Mouse (Mus musculus) neural tube, embryonic 10.5 days (tissue): Measurements from ENCODE around the gene Ptn.
"Not testable (repeated sequence)": the region's sequence is repeated elsewhere in the genome, so short reads cannot be mapped to it uniquely, and the experiment has no call there.

Source experiments
- DNase-seq: peaks from one replicate; pipeline ENCODE4 v3.0.0-alpha.2; 2017; ENCODE audit warnings: low spot score; ENCODE audit errors: extremely low spot score

Gene Ptn

DNA sequence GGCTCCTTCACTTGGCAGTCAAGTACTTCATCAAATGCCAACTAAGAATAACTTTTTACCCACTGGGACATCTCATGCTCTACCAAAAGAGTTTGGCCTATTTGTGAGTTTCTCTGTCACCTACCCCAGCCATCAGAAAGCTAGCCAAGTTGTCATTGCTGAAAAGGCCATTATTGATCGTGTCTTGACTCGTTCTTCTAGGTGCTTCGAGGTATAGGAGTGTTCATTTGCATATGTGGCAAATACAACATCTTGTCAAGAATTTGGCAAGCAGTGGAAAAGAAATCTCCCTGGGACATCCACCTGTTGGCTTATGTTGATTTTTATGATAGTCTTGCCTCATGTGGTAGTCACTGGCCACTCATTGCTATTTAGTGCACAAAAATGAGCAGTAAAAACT, 43.1 kb downstream of the Ptn start:
- no peak for DNase-seq

DNA sequence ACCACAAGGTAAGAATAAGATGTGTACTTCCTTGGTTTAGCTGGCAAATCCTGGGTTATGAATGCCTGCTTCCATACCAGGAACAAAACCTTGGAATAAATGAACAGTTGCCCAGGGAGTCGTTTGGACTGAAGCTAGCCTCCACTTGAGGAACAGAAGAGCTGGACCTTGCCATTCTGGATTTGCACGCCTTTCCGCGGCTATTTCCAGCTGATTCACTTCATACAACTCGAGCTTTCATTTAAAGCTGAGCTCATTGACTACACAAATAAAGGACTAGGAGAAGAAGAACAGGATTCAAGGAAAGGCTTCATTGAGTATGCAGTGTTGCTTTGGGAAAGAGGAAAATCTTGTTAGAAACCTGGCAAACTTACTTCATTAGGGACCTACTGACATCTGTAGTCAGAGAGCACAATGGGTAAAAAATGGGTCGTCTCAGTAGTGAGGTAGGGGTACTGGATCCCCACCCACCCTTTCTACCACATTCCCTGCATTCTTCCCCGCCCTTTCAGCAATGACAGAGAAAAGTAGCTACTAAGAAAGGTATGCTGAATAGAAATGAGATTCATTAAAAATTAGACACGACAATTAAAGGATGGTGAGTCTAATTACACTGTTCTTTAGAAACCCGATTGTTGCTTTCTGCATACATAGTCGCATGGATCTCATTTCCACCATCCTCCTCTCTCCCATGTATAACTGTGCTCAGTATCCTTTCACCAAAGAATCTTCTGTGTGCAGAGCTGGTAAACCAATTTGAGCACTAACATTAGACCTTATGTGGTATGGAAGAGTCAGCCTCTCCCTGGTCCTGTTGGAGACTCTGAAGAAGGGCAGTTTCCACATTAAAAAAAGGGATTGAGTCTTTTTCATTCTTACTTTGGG, 54.8 kb downstream of the Ptn start:
- DNase-seq: no peak

DNA sequence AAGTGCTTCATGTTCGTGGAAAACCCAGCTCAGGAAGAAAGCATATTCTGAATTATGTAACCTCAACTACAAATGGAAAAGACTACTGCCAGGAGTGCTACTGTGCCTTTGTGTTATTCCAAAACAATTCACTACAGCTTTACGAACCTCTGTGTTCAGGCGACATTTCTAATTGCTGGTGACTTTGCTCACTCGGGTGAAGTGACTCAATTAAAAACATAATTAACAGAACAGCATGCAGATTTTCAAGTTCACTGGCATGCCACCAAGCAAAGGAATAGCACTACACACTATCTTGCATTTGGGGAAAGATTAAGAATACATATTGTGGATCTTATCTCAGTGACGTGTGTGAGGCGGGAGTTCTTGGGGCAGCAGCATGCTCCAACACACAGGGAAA, 57.1 kb downstream of the Ptn start:
- no peak for DNase-seq

DNA sequence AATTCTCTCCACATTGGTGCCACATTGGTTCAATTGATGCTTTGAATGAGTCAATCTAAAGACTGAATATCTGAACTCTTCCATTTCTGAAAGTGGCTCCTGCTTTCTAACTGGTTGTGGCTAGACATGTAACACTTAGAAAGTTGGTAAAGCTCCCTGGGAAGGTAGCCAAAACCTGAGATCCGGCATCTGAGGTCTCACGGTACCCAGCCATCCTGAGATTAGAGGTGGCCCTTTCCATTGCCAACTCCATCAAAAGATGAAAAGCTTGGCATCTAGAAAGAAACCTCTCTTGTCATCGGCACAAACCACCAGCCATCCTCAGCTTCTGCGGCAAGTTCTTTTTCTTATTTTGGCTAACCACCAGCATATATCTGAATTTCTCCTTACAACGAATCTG, 70.2 kb downstream of the Ptn start:
- no peak for DNase-seq

DNA sequence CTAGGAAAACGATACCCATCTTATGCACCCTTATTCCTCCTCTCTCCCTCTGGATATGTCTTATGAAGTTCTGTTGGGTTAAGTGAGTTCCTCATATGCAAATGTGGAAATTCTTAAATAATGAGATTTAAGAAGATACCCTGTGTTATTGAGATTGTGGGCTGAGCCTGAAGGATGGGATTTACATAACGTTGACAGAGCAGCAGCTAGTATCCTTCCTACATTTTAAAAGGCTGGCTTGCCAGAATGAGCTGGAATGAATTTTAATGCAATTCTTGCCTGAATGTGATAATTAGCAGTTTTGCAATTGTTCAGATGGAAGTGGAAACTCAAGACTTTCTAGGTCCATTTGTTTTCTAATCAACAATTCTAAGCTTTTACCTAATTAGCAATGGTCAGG, 73.3 kb downstream of the Ptn start:
- DNase-seq: no peak

DNA sequence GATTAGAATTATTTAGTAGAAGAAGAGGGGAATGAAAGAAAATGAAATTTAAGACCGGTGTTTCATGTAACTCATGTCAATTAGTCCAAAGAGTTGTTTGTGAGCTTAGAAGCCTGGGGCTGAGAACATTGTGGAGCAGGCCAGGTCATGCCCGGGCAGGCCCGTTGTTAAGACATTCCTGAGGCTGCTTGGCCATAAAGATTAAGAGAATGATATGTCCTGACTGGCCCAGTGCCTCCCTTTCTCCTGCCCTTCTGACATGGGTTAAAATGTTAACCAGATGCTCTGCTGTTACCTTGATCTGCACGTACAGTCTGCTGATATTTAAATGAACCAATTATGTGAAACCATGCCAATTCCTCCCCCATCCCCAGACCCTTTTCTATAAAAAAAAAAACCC, 74.4 kb downstream of the Ptn start:
- not testable (repeated sequence) for DNase-seq

DNA sequence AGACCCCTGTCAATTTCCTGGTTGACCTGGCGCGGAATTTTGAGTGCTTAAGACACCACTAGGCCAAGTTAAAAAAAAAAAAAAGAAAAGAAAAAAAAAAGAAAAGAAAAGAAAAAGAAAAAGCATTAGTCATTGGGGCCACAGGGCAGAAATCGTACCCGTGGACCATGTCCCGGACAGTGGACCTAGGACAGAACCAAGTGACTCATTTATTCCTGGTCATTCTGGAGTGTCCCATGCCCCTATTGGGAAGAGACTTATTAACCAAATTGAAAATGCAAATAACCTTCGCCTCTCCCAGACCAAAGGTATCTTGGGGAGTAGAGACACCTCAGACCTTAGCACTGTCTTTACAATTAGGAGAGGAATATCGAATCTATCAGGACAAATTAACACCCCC, 80.2 kb downstream of the Ptn start:
- not testable (repeated sequence) for DNase-seq

DNA sequence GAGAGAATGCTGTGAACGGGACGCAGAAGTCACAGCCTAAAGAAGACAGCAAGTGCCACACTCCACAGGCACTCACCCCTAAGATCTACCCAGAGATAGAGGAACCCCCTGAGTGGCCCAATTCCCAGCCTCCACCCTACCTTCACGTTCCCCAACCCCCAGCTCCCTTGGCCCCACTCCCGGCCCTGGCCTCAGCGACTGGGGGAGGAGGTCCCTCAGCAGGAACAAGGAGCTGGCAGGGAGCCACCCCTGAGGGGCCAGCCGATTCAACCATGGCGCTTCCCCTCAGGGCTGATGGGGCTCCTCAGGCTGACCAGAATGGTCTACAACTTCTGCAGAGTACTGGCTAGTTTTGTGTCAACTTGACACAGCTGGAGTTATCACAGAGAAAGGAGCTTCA, 81.9 kb downstream of the Ptn start:
- DNase-seq: no peak

DNA sequence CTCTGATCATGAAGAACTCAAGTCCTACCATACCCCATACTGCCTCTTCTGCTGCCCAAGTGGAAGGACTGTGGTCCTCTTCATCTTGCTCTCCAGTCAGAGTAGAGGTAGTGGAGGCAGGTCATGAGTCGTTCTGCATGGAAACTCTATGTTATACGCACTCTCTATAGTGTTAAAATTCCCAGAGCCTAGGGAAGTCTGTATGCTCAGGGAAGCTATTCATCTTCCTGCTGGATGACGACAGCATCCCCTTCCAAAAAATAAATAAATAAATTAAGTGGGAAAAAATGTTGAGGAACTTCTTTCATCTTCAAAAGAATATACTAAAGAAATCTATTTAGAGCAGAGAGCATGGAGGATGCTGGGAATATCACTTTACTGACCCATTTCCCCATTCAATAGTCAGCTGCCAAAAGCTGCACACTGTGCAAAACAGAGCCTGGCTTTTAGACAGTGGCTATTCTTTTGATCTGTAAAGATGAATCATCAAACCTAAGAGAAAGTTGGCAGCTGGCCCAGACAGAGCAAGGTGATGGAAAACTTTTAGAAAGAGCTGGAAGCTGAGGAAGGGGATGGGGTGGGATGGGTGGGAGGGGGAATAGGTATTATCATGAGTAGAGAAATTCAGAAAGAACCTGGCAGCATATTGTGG, 84.4 kb downstream of the Ptn start:
- DNase-seq: no peak

DNA sequence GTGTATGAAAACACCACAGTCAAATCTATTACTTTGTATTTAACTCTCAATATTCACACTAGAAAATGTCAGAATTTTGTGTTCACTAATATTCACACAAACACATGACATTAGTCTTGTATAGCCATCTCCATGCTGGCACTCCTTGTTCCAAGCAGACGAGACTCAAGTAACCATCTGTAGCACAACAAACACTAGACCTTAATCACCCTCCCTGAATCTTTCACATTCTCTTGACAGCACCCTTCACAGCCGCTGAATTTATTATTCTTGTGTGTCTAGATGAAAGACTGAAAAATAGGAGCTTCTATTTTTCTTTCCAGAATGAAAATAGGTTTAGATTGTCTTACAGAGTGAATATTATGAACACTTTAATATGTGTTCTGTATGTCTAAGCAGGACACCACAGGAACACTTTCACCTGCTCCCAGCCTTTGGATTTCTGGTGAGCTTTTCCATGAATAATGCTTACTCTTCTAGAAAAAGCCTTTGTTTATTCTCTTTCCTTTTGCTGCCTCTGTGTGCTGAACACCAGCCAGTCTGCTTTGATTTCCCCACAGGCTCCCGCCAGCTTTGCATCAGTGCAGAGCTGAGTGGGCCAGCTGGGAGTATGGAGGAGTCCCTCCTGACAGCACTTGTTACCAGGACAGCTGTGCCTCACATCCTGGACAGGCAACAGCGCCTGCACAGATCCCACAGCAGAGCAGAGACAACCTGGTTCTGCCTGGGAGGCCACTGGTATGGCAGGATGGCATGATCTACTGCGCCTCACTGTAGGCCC, 87.1 kb downstream of the Ptn start:
- DNase-seq: peak; percentile 23

DNA sequence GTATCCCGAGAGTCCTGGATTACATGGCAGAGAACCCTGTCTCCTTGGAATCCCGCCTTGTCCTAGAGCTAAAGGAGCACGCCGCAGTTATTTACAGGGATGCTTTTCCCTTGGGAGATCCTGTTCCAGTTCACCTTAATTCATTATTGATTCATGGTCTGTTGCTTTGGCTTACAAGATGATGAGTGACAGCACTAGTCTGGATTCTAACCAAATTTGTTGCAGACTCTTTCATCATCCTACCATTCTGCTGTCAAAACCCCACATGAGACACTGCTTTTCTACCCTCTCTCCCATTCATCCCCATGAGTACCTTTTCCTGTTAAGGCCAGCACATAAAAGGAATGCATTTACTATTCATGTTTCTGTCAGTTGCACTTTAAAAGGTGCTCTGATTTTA, 96.7 kb downstream of the Ptn start:
- DNase-seq: no peak

DNA sequence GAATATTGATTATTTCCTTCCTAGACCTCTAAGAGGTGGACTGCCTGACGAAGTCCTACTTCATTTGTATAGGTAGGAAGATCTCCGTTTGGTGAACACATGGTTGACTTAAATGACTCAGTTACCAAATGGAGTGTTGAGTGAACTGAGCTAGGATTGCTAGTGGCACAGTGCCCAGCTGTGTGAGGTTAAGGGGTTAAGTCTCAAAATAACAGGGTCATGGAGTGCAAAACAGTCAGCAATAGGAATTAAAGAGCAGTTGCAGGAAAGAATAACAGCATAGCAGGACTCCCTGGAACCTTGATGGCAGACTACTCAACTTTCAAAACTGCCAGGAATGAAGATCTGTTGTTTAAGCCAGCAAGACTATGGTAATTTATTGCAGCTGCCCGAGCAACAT, 114.5 kb downstream of the Ptn start:
- DNase-seq: peak; percentile 34

DNA sequence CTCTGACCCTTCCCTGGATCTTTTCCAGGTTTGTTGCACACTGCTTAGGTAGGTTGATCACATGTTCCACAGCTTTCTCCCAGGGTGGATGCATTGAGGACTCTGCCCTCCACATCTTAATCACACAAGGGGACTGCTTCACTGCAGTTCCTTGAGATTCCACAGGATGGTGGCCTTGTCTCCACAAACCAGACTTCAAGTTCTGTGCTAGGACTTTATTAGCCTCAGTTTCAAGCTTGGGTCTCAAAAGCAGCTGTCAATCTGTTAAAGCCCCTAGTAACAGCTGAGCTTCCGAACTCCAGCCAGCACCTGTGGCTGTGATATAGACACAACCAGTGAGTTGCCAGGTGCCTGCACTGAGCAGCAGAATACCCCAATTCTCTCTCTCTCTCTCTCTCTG, 118.5 kb downstream of the Ptn start:
- peak; percentile 40 for DNase-seq

DNA sequence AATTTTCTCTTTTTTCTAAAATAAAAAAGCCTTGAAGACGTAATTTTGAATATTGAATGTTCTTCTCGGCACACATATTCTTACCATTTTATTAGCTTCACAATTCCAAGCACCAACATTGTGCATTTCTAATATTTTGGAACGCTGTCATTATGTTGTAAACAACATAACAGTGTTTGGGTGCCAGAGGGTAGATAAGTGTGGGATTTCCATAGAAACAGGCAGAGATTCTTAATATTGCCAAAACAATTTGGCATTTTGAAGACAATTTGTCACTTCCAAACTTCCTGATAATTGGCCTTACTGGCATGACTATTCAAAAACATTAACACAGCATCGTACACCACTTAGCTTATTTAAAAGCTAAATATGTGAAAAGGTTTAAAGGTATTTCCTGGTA, 119.1 kb downstream of the Ptn start:
- DNase-seq: no peak

DNA sequence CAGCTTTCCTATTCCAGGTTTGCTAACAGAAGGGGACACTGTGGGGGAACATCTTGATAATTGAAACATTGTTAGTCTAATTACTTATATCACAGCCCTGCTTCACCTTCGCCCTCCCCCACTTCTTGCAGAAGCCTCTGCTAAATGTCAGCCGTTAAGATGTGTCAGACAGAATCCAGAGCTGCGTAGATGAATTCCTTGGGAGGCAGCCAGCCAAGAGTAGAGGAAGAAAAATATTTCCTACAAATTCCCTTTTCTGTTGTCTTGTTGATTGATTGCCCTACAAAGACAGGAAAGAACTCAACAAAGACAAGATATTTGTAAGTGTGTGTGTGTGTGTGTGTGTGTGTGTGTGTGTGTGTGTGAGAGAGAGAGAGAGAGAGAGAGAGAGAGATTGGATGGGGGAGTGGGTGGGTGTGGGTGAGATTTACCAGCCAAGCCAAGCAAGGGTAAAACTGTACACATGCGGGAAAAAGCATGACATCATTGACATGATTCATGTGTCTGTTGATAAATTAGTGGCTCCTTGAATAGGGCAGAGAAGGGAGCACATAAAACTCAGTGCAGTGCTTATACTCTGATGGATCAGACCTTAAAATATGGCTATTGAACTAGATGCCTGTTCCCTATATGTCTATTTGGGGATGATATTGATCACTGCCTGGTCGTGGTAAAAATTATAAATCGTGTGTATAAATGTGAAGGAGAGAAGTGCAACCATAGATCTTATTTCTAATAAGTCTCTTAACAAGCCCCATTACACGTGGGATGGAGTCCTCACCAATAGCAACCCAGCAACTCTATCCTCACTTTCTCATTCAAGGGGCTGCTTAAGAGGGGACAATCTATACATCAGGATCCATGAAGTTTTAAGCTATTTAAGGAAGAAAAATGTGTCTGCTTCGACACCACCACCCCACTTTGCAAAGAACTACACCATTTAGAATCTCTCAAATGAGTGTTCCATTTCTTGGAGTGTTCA, 133.0 kb downstream of the Ptn start:
- DNase-seq: no peak

DNA sequence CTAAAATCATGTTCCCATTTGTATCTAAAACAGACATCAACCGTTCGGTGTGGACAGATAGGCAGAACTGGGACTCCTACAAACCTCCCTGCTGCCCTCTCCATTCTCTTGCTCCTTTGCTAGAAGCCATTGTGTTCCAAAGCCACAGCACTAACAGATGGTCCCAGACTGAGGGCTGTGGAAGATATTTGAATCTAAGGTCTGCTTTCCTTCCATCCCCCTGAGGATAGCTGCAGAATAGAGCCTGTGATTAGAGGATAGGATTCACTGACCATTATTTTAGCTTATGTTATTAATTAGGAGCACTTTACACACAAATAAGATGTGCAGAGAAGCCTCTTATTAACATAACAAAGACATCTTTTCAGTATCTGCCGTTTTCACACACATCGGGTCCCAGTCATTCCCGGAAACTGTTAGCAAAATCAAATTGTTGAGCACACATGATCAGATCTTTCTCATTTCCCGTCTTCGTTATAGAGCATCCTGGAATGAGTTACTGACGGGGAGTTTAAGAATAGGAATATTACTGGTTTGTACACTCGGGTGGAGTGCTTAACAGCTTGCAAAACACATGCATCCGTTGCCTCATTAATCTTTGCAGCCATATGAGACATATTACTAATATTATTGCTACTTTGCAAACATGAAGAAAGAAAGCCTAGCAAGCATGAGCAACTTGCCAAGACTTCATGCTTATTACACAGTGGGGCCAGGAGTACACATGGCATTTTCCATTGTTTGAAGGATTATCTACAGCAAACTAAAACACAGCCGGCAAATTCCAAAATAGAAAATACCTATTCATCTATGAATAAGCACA, 137.4 kb downstream of the Ptn start:
- no peak for DNase-seq

DNA sequence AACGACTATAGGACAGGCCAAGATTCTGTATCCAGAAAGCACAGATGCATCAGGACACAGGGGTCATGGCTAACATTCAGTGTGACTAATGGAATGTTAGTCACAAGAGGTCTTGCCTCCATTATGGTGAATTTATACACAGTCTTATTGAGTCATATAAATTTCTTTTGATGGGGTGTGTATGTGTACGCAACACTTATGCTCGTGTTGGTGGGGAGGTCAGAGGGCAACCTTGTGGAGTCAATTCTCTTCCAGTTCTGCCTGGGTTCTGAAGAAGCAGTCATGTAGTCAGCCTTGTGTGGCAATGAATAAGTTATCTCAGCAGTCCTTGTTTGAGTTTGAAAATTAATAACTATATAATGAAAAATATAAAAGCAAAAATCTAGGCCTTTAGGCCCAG, 138.7 kb downstream of the Ptn start:
- no peak for DNase-seq
